Mouse (Mus musculus): ENCODE data around the gene Olfml2b. TPM values are rescaled to one million over a fixed set of nuclear protein-coding genes. Genes with fewer than 3 reads are reported as not detected.
A peak's percentile ranks its signal among the peaks of the same experiment; 100 is the strongest.

Olfml2b gene
- total RNA-seq, 1 experiment: 2.2 TPM

DNA sequence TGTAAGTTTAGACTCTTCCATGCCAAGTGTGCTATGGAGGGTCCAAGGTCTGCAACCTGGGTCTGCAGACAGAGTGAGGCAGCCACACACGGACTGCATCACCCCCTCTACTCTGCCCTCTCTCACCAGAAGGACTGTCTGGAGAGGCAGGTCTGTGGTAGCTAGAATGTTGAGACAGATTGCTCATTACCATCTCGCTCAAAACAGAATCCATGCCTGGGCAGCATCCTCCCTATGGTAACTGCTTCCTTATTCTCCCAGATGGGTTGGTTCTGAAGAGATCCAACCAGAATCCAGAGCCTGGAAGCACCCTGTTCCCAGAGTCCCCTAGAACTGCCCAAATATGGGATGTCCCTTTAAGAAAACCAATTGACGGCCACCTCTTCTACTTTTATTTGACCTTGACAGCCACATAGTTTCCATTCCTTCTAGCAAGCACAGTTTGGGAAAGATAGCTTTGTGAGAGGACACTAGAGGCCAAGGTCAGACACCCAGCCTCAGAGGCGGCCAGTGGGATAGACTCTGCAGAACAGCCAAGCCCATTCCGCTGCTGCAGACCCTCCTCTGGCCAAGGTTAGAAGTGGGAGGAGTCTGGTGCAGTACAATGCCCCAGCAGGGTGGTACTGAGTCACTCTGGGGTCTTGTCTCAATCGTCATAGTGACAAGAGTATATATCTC is 6.9 kb downstream of the Olfml2b start:
- TF ChIP-seq MAFK (IDR thresholded peaks at IDR 0.05; ENCODE audit: insufficient read depth, low read depth, low read length): 0 out of 2 replicates have a peak, but pooled peaks have one; percentile 9
- TF ChIP-seq CHD2 (IDR thresholded peaks at IDR 0.05; ENCODE audit: low read depth, low read length): no peak
- no peak for TF ChIP-seq ZC3H11A (IDR thresholded peaks at IDR 0.05; ENCODE audit: borderline replicate concordance, low read depth, low read length)
- H3K4me1 ChIP-seq (ENCODE audit: control insufficient read depth in 2 of 2, insufficient read depth in 2 of 2, low read length in 2 of 2, poor library complexity in 1 of 2): peaks cover 4 to 7% of the 10 kb centered on the region in 2 experiments
- no peak overlapping the region for H3K4me3 ChIP-seq (ENCODE audit: insufficient read depth in 1 of 2, low read depth in 1 of 2, low read length in 2 of 2, poor library complexity in 1 of 2, severe bottlenecking in 1 of 2)
- in situ Hi-C loops (cut with MboI; ENCODE audit: low sequenced_read_pairs in 2 of 2, unreplicated experiment in 2 of 2): no loop called here
- no peak overlapping the region for H3K9ac ChIP-seq (ENCODE audit: insufficient read depth, low read depth, low read length, poor library complexity, severe bottlenecking)
- H3K9me3 ChIP-seq (ENCODE audit: control insufficient read depth, insufficient read depth, low read depth, low read length): no peaks in the 10 kb centered on the region
- DNase-seq (ENCODE audit: low read depth, low spot score): peak; percentile 30
- H3K27ac ChIP-seq (ENCODE audit: insufficient read depth, low read depth, low read length, poor library complexity, severe bottlenecking): no peak overlapping the region
- H3K36me3 ChIP-seq (ENCODE audit: control insufficient read depth, insufficient read depth, low read length, poor library complexity, severe bottlenecking): no peaks in the 10 kb centered on the region

DNA sequence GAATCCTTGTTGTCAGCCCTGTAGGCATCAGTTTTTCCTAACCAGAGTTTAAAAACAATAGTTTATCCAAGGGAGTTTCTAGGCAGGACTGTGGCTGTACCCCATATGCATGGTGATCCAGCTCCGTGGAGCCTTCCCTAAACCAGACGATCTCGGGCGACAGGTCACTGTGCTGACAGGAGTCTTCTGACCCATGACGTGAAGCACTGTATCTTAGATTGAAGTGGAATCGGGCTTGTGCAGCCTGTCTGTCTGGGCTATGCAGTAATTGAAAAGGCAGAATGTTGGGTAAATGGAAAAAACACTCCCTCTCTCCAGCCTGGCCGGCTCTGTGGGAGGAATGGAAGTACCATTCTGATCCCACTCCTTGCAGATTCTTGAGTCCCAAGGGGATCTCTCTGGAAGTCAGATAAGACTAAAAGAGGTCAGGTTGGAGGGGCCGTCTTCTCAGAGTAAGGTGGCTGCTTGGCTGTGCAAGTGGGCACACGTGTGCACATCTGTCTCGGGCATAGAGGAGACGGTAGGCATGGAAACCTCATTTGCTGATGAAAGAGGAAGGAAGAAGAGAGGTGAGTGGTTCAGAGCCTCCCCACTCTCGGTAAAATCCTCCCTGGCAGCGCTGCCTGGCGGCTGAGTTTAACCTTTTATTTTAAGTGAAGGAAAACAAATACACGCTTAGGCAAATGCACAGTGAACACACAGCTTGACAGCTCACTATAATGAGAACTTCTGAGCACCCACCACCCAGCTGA is 7.8 kb downstream of the Olfml2b start:
- in situ Hi-C loops (cut with MboI; ENCODE audit: low sequenced_read_pairs in 2 of 2, unreplicated experiment in 2 of 2): no loop called here
- Histone ChIP-seq H3K4me3 (ENCODE audit: insufficient read depth in 1 of 2, low read depth in 1 of 2, low read length in 2 of 2, poor library complexity in 1 of 2, severe bottlenecking in 1 of 2) (no peak overlapping the region), H3K36me3 (ENCODE audit: control insufficient read depth, insufficient read depth, low read length, poor library complexity, severe bottlenecking) (no peaks in the 10 kb centered on the region), H3K27ac (ENCODE audit: insufficient read depth, low read depth, low read length, poor library complexity, severe bottlenecking) (no peak overlapping the region), H3K9me3 (ENCODE audit: control insufficient read depth, insufficient read depth, low read depth, low read length) (no peaks in the 10 kb centered on the region), H3K4me1 (ENCODE audit: control insufficient read depth in 2 of 2, insufficient read depth in 2 of 2, low read length in 2 of 2, poor library complexity in 1 of 2) (peaks cover 4 to 9% of the 10 kb centered on the region in 2 experiments), H3K9ac (ENCODE audit: insufficient read depth, low read depth, low read length, poor library complexity, severe bottlenecking) (no peak overlapping the region)
- no peak for DNase-seq (ENCODE audit: low read depth, low spot score)
- TF ChIP-seq CHD2 (IDR thresholded peaks at IDR 0.05; ENCODE audit: low read depth, low read length) (no peak), ZNF384 (IDR thresholded peaks at IDR 0.05; ENCODE audit: low read depth, low read length) (no peak), HCFC1 (IDR thresholded peaks at IDR 0.05; ENCODE audit: borderline replicate concordance, insufficient read depth, low read length) (no peak), ZC3H11A (IDR thresholded peaks at IDR 0.05; ENCODE audit: borderline replicate concordance, low read depth, low read length) (no peak), MAFK (IDR thresholded peaks at IDR 0.05; ENCODE audit: insufficient read depth, low read depth, low read length) (no peak)

DNA sequence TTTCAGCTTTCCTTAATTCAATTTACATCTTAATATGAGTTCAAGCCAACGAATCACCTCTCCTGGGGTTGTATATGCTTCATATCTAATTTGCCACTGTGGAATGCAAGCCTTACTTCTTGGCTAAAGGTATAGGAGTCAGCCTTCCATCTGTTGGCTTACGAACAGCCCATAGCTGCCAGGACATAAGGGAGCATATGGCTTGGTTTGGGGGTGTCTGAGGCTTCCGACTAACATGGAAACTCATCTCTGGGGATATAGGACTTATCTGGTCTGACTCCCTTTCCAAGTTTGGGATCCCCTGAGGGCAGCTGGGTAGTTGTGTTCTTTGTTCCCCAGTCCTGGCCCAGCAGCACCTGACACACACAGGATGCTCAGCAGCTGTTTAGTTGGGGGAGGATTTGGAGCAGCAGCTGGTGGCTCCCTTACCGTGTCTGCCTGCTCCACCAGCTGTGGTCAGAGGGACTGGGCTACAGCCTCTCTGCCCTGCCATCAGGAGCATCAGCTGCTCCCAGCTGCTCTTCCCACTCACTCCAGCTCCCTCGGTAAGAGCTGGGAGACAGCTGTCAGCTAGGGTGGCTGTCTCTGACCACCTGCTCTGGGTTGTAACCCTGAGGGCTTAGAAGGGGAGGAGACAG is 11.1 kb downstream of the Olfml2b start:
- Histone ChIP-seq H3K4me3 (ENCODE audit: insufficient read depth in 1 of 2, low read depth in 1 of 2, low read length in 2 of 2, poor library complexity in 1 of 2, severe bottlenecking in 1 of 2) (no peak overlapping the region), H3K36me3 (ENCODE audit: control insufficient read depth, insufficient read depth, low read length, poor library complexity, severe bottlenecking) (no peaks in the 10 kb centered on the region), H3K9ac (ENCODE audit: insufficient read depth, low read depth, low read length, poor library complexity, severe bottlenecking) (no peak overlapping the region), H3K9me3 (ENCODE audit: control insufficient read depth, insufficient read depth, low read depth, low read length) (no peaks in the 10 kb centered on the region), H3K4me1 (ENCODE audit: control insufficient read depth in 2 of 2, insufficient read depth in 2 of 2, low read length in 2 of 2, poor library complexity in 1 of 2) (peaks cover 4 to 9% of the 10 kb centered on the region in 2 experiments), H3K27ac (ENCODE audit: insufficient read depth, low read depth, low read length, poor library complexity, severe bottlenecking) (no peak overlapping the region)
- no peak for DNase-seq (ENCODE audit: low read depth, low spot score)
- TF ChIP-seq ZNF384 (IDR thresholded peaks at IDR 0.05; ENCODE audit: low read depth, low read length) (no peak), MAFK (IDR thresholded peaks at IDR 0.05; ENCODE audit: insufficient read depth, low read depth, low read length) (no peak), CHD2 (IDR thresholded peaks at IDR 0.05; ENCODE audit: low read depth, low read length) (no peak), HCFC1 (IDR thresholded peaks at IDR 0.05; ENCODE audit: borderline replicate concordance, insufficient read depth, low read length) (no peak), ZC3H11A (IDR thresholded peaks at IDR 0.05; ENCODE audit: borderline replicate concordance, low read depth, low read length) (no peak)
- in situ Hi-C loops (cut with MboI; ENCODE audit: low sequenced_read_pairs in 2 of 2, unreplicated experiment in 2 of 2): no loop called here

DNA sequence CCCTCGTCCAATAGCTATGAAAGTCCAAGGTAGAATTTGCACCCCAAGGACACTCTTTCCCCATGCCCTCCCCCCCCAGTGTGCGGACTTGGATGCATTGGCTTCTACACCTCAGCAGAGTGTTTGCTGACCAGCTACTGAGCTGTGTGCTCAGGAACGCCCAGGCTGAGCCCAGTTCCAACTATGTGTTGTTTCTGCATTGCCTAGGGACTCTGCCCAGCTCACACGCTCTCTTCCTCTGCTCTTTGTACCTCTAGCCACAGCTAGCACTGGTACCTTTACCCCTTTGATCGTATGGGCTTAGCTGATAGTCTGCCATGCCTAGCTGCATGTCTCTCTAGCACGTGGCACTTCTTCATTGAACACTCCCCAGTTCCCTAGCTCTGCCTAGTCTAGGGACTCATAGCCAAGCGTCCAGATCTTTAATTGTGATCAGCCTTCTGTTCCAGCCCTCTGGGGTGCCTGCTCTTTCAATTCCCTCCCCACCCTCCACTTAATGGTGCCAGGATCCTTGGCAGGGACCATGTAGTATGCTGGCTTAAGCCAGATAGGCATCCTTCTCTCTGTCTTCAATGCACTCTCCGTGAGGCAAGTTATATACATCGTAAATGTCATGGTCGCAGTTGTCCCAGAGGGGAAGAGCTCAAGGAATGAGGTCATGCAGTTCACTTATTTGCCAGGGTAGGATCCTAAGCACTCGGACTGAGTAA is 12.3 kb downstream of the Olfml2b start:
- Histone ChIP-seq H3K9me3 (ENCODE audit: control insufficient read depth, insufficient read depth, low read depth, low read length) (no peaks in the 10 kb centered on the region), H3K4me3 (ENCODE audit: insufficient read depth in 1 of 2, low read depth in 1 of 2, low read length in 2 of 2, poor library complexity in 1 of 2, severe bottlenecking in 1 of 2) (no peak overlapping the region), H3K9ac (ENCODE audit: insufficient read depth, low read depth, low read length, poor library complexity, severe bottlenecking) (no peak overlapping the region), H3K27ac (ENCODE audit: insufficient read depth, low read depth, low read length, poor library complexity, severe bottlenecking) (no peak overlapping the region), H3K4me1 (ENCODE audit: control insufficient read depth in 2 of 2, insufficient read depth in 2 of 2, low read length in 2 of 2, poor library complexity in 1 of 2) (peaks cover 4% of the 10 kb centered on the region in 2 experiments; a peak in 3 of 4 replicates), H3K36me3 (ENCODE audit: control insufficient read depth, insufficient read depth, low read length, poor library complexity, severe bottlenecking) (no peaks in the 10 kb centered on the region)
- in situ Hi-C loops (cut with MboI; ENCODE audit: low sequenced_read_pairs in 2 of 2, unreplicated experiment in 2 of 2): no loop called here
- TF ChIP-seq ZC3H11A (IDR thresholded peaks at IDR 0.05; ENCODE audit: borderline replicate concordance, low read depth, low read length) (no peak), CHD2 (IDR thresholded peaks at IDR 0.05; ENCODE audit: low read depth, low read length) (no peak), HCFC1 (IDR thresholded peaks at IDR 0.05; ENCODE audit: borderline replicate concordance, insufficient read depth, low read length) (no peak), ZNF384 (IDR thresholded peaks at IDR 0.05; ENCODE audit: low read depth, low read length) (no peak), MAFK (IDR thresholded peaks at IDR 0.05; ENCODE audit: insufficient read depth, low read depth, low read length) (no peak)
- no peak for DNase-seq (ENCODE audit: low read depth, low spot score)

Data from ES-E14 (cell line).